Mouse (Mus musculus): ENCODE measurements around the gene Cyp27b1. TPM values are rescaled to one million over a fixed set of nuclear protein-coding genes. Genes with fewer than 3 reads are reported as not detected.
A peak's percentile ranks its signal among the peaks of the same experiment; 100 is the strongest.
"Not testable (repeated sequence)": the region's sequence is repeated elsewhere in the genome, so short reads cannot be mapped to it uniquely, and the experiment has no call there.

The Cyp27b1 gene
- total RNA-seq, 2 experiments from 2014 or later = 0.11 TPM; not detected in 1

DNA sequence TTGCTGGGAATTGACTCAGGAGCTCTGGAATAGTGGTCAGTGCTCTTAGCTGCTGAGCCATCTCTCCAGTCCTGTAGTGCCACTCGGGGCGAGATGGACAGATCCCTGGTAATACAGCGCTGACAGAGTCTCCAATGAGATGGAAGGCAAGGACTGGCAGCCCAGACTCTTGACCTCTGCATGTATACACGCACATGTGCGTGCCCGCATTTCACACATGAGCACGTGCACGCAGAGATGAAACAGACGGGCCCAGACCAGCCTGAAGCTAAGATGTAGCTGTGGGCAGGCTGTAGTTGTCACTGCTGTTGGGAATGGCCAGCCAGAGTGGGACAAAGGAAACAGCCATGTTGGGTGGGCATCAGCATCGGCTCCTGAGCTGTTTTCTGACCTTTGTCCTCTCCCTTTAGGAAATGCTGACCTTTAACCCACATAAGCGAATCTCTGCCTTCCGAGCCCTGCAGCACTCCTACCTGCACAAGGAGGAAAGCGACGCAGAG is 18.5 kb downstream of the Cyp27b1 start:
- Histone ChIP-seq H3K4me3 (no peak overlapping the region), H3K27ac (no peak overlapping the region)
- peak; percentile 13 for DNase-seq
- intact Hi-C loops (cut with DNase I) = no loop called here
- no peak for TF ChIP-seq CTCF (IDR thresholded peaks at IDR 0.05)

DNA sequence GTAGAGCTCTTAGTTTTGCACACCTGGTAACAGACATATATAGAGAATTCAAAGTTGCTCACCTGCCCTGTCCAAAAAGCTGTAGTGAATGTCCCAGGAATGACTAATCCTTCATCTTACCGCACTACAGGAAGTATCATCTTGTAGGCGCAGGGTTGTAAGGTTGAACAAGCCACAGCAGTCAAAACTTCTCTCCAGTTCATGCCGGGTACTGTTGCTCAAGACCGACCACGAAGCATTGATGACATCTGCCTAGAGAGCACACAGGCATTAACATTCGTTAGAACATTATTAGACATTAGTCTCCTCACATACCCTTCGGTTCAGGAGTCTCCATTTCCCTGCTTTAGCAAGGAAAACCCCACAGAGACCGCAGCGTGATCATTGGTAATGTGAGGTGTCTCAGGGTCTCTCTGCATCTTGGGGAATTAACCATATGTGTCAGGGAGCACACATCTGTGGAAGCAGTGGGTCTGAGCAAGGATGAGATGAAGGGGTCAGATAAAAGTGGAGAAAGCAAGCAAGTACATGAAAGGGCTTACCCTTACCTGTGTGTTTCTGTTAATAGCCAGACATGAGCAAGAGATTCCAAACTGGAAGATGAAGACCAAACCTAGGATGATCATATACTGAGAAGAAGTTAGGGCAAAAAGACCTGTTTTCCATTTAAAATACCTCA is 20.4 kb downstream of the Cyp27b1 start:
- intact Hi-C loops (cut with DNase I) = no loop called here
- DNase-seq = no peak
- no peak overlapping the region for H3K27ac ChIP-seq
- H3K4me3 ChIP-seq = peak overlapping the region; percentile 91; the same call in 1 of the 2 replicates
- no peak for TF ChIP-seq CTCF (IDR thresholded peaks at IDR 0.05)

DNA sequence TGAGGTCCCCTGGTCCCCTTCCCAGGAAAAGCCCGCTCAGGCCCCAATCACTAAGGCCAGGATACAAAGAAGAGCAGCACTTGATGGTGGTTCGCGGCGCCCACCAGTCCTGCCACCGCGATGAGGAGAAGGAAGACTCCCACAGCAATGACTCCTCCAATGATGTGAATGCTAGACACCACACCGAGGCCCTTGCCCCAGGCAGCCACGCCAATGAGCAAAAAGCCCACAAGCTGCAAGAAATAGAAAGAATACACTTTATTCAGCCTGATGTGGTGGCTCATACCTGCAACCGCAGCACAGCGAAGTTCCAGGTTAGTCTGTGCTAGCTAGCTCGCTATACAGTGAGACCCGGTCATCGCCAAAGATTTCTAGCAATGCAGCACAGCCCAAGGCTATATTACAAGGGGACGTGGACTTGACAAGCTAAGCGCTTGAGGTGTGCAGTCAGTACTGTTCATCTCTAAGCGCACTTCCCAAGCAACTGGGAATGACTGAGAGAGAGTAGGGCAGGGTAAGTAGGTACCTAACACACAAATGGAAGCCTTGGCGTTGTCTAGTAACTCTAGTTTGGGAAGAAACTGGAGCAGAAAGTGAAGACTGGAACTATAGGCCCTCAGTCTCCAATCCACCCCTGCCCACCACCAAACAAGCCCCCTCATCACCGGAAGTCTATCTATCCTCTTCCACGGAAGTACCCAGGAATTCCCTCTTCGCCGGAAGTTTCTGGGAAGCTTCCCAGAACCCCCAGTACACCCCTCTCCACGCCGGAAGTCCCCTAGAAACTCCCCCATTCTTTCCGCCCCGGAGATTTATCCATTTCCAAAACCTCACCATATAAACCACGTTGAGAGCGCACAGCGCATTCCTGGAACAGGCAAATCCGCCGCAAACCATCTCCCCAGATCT is 21.5 kb downstream of the Cyp27b1 start:
- TF ChIP-seq CTCF (IDR thresholded peaks at IDR 0.05) = no peak
- DNase-seq = peak; percentile 17

DNA sequence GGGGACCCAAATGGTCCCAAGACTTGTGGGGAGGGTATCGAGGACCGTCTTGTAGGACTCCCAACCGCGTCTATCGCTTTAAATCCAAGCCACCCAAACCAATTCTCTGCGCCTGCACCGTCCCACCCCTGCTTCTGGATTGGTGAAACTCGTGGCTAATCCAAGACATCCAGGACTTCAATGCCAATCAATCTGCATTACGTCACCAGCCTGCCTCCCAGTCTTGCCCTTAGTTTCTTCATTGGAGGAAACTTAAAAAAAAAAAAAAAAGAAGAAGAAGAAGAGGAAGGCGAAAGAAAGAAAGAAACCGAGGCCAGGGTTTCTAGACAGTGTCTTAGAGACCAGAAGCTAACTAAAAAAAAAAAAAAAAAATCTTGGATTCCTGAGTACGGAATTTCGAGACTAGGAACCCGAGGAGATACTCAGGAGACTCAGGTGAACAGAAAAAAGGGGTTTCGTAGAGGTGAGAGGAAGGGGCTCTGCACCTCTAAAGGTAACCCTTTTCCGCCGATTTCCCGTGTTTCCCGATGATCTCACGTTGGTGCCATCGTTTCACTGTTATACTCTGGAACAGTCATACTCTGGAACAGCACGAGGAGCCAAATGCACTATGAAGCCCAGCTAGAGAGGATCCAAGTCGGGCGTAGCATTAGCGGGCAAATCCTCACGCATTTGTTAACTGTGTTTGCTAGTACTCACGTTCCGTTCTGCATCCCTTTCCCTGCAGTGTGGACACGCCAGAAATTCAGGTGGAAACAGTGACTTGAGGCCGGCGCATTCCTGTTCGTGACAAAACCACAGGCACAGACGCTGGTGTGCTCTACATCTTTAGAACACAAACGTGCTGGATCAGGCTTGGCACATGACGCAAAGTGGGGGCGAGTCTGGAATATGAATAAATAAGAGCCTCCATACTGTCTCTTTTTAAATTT is 22.4 kb downstream of the Cyp27b1 start, which contains the start of gene Tspan31:
Tspan31 (minus strand) TSS at position 75 of the 932 bp plus-strand sequence.
- Histone ChIP-seq H3K4me3 (peak within 1 kb of the TSS; percentile 91), H3K27ac (peak within 1 kb of the TSS; percentile 86)
- peak; percentile 91 for DNase-seq
- no peak for TF ChIP-seq CTCF (IDR thresholded peaks at IDR 0.05)
- intact Hi-C loops (cut with DNase I) = loop anchor here (10.0 kb wide), 1 partner anchor 604 kb away; no protein-coding TSS in a partner anchor

More for the DNA sequence above, 21.5 kb downstream of the Cyp27b1 start:
- Histone ChIP-seq H3K4me3 (peak overlapping the region; percentile 91), H3K27ac (peak overlapping the region; percentile 86)
- intact Hi-C loops (cut with DNase I) = loop anchor here (10.0 kb wide), 1 partner anchor 605 kb away; no protein-coding TSS in a partner anchor

DNA sequence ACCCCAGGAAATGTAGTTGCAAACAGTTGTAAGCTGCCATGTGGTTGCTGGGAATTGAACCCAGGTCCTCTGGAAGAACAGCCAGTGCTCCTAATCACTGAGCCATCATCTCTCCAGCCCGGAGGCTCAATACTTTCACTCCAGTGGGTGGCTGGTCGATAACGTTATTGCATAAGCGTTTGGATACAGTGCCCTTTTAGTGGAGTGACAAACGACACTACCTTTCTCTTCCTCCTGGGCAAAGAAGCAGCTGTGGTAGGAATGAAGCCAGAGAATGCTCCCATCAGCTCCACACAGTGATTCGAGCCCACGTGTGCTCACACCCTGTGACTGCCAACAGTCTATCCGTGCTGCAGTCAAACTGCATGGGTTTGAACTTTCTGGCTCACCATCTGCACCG is 23.2 kb downstream of the Cyp27b1 start:
- no peak for TF ChIP-seq CTCF (IDR thresholded peaks at IDR 0.05)
- intact Hi-C loops (cut with DNase I) = loop anchor here (10.0 kb wide), 1 partner anchor 604 kb away; no protein-coding TSS in a partner anchor
- DNase-seq = peak; percentile 12
- H3K4me3 ChIP-seq = peak overlapping the region; percentile 91
- H3K27ac ChIP-seq = no peak overlapping the region

DNA sequence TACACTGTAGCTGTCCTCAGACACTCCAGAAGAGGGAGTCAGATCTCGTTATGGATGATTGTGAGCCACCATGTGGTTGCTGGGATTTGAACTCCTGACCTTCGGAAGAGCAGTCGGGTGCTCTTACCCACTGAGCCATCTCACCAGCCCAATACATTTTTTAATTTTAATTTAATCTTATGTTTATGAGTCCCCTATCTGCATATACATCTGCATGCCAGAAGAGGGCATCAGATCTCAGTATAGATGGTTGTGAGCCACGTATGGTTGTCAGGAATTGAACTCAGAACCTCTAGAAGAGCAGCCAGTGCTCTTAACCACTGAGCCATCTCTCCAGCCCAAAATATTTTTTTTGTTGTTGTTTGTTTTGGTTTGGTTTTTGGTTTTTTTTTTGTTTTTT is 24.2 kb downstream of the Cyp27b1 start:
- intact Hi-C loops (cut with DNase I) = loop anchor here (10.0 kb wide), 1 partner anchor 603 kb away; no protein-coding TSS in a partner anchor
- not testable (repeated sequence) for DNase-seq, H3K4me3 ChIP-seq, H3K27ac ChIP-seq

DNA sequence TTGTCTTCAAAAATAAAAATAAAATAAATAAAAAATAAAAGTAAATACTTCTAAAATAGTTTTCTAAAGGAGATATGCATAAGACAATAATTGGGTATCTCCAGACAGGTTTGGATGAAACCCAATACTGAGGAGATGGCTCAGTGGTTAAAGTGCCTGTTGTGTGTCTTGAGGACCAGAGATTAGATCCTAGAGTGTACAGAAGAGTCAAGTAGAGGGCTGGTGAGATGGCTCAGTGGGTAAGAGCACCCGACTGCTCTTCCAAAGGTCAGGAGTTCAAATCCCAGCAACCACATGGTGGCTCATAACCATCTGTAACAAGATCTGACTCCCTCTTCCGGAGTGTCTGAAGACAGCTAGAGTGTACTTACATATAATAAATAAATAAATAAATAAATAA is 24.9 kb downstream of the Cyp27b1 start:
- intact Hi-C loops (cut with DNase I) = loop anchor here (10.0 kb wide), 1 partner anchor 602 kb away; no protein-coding TSS in a partner anchor
- H3K27ac ChIP-seq, DNase-seq, H3K4me3 ChIP-seq: not testable (repeated sequence)

DNA sequence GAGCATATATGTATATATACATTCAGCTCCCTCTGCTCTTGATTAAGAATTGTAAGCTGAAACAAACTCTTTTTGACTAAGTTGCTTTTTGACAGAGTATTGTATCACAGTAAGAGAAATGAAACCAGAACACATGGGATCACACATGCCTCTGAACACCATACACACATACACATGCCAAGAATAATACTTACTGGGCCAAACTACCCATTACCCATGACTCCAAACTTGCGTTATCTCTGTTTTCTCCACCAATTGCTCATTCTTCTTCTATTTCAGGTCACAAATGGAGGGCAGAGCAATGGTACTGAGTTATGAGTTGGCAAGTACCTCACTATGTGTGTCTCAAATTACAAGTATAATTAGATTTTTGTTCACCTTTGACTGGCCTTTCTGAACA is 25.9 kb downstream of the Cyp27b1 start:
- no peak for TF ChIP-seq CTCF (IDR thresholded peaks at IDR 0.05)
- H3K27ac ChIP-seq = no peak overlapping the region
- intact Hi-C loops (cut with DNase I) = loop anchor here (10.0 kb wide), 1 partner anchor 601 kb away; no protein-coding TSS in a partner anchor
- no peak overlapping the region for H3K4me3 ChIP-seq
- DNase-seq = no peak

DNA sequence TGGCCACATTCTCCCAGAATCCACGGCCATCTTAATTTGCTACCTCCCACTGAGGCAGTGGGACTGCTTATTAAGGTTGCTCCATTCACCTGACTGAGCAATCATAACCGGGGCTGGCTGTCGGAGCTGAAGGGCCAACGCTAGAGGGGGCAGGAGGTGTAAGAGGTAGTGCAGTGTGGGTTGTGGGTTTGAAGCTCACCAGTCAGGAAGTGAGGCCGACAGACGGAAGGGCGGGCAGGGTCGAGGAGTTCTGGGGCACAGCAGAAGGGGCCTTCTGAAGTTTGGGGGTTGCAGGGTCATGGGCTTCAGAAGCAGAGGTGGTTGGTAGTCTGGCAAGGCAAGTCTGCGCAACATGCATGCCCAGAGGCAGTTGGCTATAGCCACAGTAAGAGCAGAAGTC is 27.0 kb downstream of the Cyp27b1 start, which contains the start of gene Agap2:
Agap2 (plus strand) TSS at position 205 of the 400 bp plus-strand sequence.
- DNase-seq = no peak
- intact Hi-C loops (cut with DNase I) = loop anchor here (10.0 kb wide), 1 partner anchor 600 kb away; no protein-coding TSS in a partner anchor
- no peak for TF ChIP-seq CTCF (IDR thresholded peaks at IDR 0.05)
- Histone ChIP-seq H3K27ac (no peak within 1 kb of the TSS), H3K4me3 (no peak within 1 kb of the TSS)

DNA sequence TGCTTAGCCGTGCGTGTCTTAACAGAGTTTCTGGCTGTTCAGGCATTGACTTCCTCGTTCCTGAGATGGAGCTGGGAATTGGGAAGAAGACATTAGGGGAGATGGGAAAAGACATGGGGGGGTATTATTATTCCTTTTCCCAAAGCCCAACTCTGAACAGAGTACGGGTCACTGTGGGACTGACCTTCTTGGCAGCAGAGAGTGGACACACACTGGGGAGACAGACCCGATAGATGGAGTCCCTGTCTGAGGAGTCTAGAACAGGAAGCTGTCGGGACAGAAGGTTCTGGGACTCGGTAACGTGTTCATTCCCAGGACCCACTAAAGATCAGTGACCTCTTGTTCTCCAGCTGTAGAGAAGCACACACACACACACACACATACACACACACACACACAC is 27.6 kb downstream of the Cyp27b1 start:
- Histone ChIP-seq H3K27ac (no peak overlapping the region), H3K4me3 (no peak overlapping the region)
- DNase-seq = peak; percentile 10
- intact Hi-C loops (cut with DNase I) = loop anchor here (10.0 kb wide), 1 partner anchor 599 kb away; no protein-coding TSS in a partner anchor
- TF ChIP-seq CTCF (IDR thresholded peaks at IDR 0.05) = no peak

DNA sequence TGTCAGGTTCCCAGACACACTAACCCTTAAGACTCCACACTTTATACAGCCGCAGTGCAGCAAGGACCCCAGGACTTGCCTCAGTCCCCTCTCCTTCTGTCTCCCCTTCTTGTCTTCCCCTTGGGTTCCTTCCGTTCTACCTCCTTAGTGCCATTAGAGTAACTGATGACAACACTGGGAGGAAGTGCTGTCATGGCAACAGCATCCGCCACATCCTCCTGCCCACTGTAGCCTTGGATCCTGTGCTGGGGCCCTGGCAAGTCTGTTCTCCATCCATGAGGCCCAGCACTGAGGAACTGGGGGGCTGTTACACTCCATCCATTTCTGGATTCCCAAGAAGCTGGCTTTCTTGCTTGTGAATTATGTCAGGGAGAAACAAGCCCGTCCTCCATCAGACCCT is 28.0 kb downstream of the Cyp27b1 start:
- intact Hi-C loops (cut with DNase I) = loop anchor here (10.0 kb wide), 1 partner anchor 599 kb away; no protein-coding TSS in a partner anchor

More for the DNA sequence above, 28.0 kb downstream of the Cyp27b1 start:
- Histone ChIP-seq H3K27ac (no peak overlapping the region), H3K4me3 (no peak overlapping the region)
- peak; percentile 15 for DNase-seq
- TF ChIP-seq CTCF (IDR thresholded peaks at IDR 0.05) = no peak
